Mouse (Mus musculus) heart, embryonic 11.5 days (tissue): ENCODE data around the gene Anp32b. TPM values are rescaled to one million over a fixed set of nuclear protein-coding genes. Genes with fewer than 3 reads are reported as not detected.
A peak's percentile ranks its signal among the peaks of the same experiment; 100 is the strongest.

Experiments used
- ATAC-seq: fragments of 200-750 bp; cut with Nextera tagmentation; replicated peaks from 2 replicates; pipeline ENCODE4 v1.8.0; 2017; ENCODE audit warnings: moderate library complexity; ENCODE audit not compliant: insufficient number of reproducible peaks, low FRiP score, low TSS enrichment
- H3K27ac ChIP-seq: fragments of 300-500 bp; sonication (generic); 2 replicates; pipeline ENCODE4 v1.5.1; 2014; ENCODE audit warnings: mild to moderate bottlenecking, low read depth, low read length
- H3K27me3 ChIP-seq: fragments of 300-500 bp; sonication (generic); 2 replicates; pipeline ENCODE4 v1.6.1; 2014; ENCODE audit warnings: mild to moderate bottlenecking, low read length, mixed read lengths; ENCODE audit not compliant: control insufficient read depth, insufficient read depth
- H3K36me3 ChIP-seq: fragments of 300-500 bp; sonication (generic); 2 replicates; pipeline ENCODE4 v1.6.1; 2014; ENCODE audit warnings: mild to moderate bottlenecking, low read length, moderate library complexity, mixed read lengths; ENCODE audit not compliant: control insufficient read depth, insufficient read depth
- H3K4me1 ChIP-seq: fragments of 300-500 bp; sonication (generic); 2 replicates; pipeline ENCODE4 v1.6.1; 2014; ENCODE audit warnings: low read length; ENCODE audit not compliant: control insufficient read depth, insufficient read depth
- H3K4me2 ChIP-seq: fragments of 300-500 bp; sonication (generic); 2 replicates; pipeline ENCODE4 v1.6.1; 2014; ENCODE audit warnings: mild to moderate bottlenecking, moderate library complexity
- H3K4me3 ChIP-seq: fragments of 300-500 bp; sonication (generic); 2 replicates; pipeline ENCODE4 v1.5.1; 2014; ENCODE audit warnings: low read depth, low read length
- H3K9ac ChIP-seq: fragments of 300-500 bp; sonication (generic); 2 replicates; pipeline ENCODE4 v1.6.1; 2014; ENCODE audit warnings: mild to moderate bottlenecking, low read depth, low read length, moderate library complexity
- H3K9me3 ChIP-seq: fragments of 300-500 bp; sonication (generic); replicated peaks from 2 replicates; pipeline ENCODE4 v1.6.1; 2016; ENCODE audit warnings: low read length; ENCODE audit not compliant: control insufficient read depth
- WGBS: fragments of 180-500 bp; shearing (Covaris S2); extraction: QIAGEN DNeasy Blood & Tissue Kit; methylation state at CpG from one replicate; pipeline ENCODE4 v1.1.7; 2014; ENCODE audit not compliant: insufficient replicate concordance; 5-methylcytosine and 5-hydroxymethylcytosine counted together
- polyA plus RNA-seq: library from polyadenylated mRNA; unstranded; fragments of >200 nt; fragmentation: Nextera tagmentation; extraction: Ambion mirVana; gene quantifications from 2 replicates; pipeline ENCODE4 v1.2.1, GENCODE M21; 2014

The Anp32b gene
- polyA plus RNA-seq, 1 experiment from 2014 or later = 243 TPM

DNA sequence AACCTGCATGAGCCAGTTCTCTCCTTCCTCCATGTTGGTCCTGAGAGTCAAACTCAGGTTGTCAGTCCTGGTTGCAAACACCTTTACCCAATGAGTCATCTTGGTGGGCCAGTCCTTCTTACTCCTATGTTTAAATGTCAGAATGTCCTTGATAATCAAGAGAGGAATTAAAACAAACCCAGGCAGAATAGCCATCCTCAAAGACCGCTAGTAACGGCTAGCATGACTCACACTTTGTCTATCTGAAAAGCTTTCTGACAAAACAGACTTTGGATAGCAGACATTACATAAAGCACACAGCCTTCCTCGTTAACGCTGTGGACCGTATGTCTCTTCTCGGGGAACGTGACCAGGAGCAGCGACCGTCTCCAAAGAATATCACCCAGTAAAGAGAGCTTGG lies 31.9 kb upstream of the Anp32b start:
- H3K27me3 ChIP-seq = no peaks in the 10 kb centered on the region
- no peaks in the 10 kb centered on the region for H3K9me3 ChIP-seq
- H3K9ac ChIP-seq = no peak overlapping the region
- no peaks in the 10 kb centered on the region for H3K4me1 ChIP-seq
- no peak for ATAC-seq
- no peak overlapping the region for H3K4me3 ChIP-seq
- no peak overlapping the region for H3K27ac ChIP-seq
- no peaks in the 10 kb centered on the region for H3K36me3 ChIP-seq
- WGBS = 74% methylated on average over 9 of the region's 9 CpGs
- H3K4me2 ChIP-seq = no peak overlapping the region

DNA sequence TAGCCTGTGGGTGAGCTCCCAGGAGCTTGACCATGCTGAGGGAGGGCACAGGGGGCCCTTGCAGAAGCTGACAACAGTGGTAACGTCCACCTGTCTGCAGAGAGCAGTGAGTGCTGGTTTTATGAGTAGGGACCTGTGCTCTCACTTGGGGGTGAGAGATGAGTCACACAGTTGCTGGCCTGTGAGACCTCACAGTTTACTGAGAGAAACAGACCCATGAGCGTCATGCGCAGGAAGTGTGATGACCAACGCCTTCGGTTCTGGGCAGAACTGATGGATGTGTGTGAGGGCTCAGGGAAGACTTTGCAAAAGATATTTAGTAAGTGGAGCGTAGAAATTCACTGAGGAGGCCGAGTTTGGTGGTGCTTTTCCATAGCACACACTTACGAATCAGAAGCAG lies 28.1 kb upstream of the Anp32b start:
- no peak for ATAC-seq
- Histone ChIP-seq H3K36me3 (no peaks in the 10 kb centered on the region), H3K9ac (no peak overlapping the region), H3K27me3 (no peaks in the 10 kb centered on the region), H3K4me3 (no peak overlapping the region), H3K9me3 (no peaks in the 10 kb centered on the region), H3K27ac (no peak overlapping the region), H3K4me2 (no peak overlapping the region), H3K4me1 (no peaks in the 10 kb centered on the region)
- 75% methylated on average over 8 of the region's 8 CpGs for WGBS

DNA sequence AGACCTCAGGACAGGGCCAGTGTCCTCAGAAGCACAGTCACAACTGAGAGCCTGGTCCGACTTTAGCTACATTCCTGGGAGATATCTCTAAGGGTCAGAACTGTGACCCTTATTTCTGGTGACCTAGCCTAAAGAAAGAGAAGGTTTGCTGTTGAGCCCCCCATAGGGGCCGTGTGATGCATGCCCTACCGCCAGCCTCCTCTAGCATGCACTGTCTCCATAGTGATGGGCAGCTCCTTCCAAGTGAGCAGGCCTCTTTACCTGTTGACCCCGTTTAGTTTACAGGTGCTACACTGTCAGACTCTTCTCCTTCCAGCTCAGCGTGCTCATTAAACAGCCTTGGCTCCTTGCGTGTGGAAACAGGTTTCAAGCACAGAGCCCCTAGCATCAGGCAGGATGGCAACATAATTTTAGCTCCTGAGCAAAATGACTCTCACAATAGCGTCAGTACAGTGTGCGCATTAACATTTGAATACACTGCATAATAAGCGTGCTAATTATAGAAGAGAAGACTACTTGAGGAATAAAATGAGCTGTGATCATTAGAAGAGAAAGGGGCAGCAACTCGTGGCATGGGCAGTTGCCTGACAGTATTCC lies 21.7 kb upstream of the Anp32b start:
- no peak for ATAC-seq

DNA sequence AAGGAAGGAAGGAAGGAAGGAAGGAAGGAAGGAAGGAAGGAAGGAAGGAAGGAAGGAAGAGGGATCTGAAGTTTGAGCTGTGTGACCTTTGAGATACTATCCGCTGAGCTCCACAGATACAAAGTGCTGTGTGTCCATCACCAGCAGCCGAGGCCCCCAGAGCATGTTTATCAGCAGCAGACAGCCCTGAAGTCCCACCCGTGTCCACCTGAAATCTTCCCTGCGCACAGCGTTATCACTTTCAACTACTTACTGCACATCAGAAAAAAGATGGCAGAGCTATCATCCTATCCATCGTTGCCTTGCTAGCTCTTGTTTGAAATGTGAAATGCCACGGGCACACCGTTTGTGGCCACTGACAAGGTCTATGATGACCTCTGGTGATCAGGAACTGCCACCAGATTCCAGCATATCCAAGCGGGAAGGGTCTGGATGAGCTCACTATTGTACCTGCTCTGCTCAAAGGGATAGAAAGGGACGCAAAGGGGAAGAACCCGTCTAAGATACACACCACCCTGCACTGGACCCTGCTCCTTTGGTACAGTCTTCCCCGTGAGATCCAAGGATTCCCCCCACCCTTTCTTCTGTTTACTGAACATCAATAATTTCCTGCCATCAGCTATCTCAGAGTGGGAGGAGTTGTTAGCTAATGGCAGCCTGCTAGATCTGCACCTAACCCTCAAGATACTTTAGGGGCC lies 18.2 kb upstream of the Anp32b start:
- WGBS = 63% methylated on average over 12 of the region's 12 CpGs
- no peaks in the 10 kb centered on the region for H3K36me3 ChIP-seq
- no peaks in the 10 kb centered on the region for H3K27me3 ChIP-seq
- peak overlapping the region; percentile 62; the same call in 1 of the 2 replicates for H3K27ac ChIP-seq
- H3K4me2 ChIP-seq = peak overlapping the region; percentile 12; the same call in 1 of the 2 replicates
- H3K9me3 ChIP-seq = no peaks in the 10 kb centered on the region
- no peak overlapping the region for H3K4me3 ChIP-seq
- peak; percentile 86 for ATAC-seq
- no peaks in the 10 kb centered on the region for H3K4me1 ChIP-seq
- H3K9ac ChIP-seq = no peak overlapping the region

More for the DNA sequence above, 21.7 kb upstream of the Anp32b start:
- 65% methylated on average over 10 of the region's 10 CpGs for WGBS
- no peak overlapping the region for H3K4me2 ChIP-seq
- no peak overlapping the region for H3K4me3 ChIP-seq
- H3K9me3 ChIP-seq = no peaks in the 10 kb centered on the region
- no peaks in the 10 kb centered on the region for H3K4me1 ChIP-seq
- H3K36me3 ChIP-seq = no peaks in the 10 kb centered on the region
- no peaks in the 10 kb centered on the region for H3K27me3 ChIP-seq
- no peak overlapping the region for H3K9ac ChIP-seq
- H3K27ac ChIP-seq = no peak overlapping the region

DNA sequence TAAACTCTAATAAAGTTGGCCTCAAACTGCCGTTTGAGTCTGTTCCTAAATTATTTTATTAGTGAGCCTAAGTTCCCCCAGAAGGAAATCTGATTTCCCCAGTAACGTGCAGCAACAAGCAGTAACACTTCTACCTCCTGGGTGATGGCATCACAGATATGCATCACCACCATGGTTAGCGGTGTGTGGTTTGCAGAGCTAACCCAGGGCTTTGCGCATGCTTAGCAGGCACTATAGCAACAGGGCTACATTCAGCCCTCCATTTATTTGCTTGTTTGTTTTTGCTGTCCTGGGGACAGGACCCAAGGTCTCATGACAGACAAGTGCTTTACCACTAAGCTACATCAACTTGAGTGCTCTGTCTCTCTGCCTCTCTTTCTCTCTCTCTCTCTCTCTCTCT lies 8.2 kb upstream of the Anp32b start:
- Histone ChIP-seq H3K36me3 (no peaks in the 10 kb centered on the region), H3K9ac (no peak overlapping the region), H3K9me3 (no peaks in the 10 kb centered on the region), H3K4me2 (no peak overlapping the region), H3K4me1 (no peaks in the 10 kb centered on the region), H3K27me3 (no peaks in the 10 kb centered on the region), H3K4me3 (no peak overlapping the region), H3K27ac (no peak overlapping the region)
- 73% methylated on average over 4 of the region's 4 CpGs for WGBS
- ATAC-seq = no peak

DNA sequence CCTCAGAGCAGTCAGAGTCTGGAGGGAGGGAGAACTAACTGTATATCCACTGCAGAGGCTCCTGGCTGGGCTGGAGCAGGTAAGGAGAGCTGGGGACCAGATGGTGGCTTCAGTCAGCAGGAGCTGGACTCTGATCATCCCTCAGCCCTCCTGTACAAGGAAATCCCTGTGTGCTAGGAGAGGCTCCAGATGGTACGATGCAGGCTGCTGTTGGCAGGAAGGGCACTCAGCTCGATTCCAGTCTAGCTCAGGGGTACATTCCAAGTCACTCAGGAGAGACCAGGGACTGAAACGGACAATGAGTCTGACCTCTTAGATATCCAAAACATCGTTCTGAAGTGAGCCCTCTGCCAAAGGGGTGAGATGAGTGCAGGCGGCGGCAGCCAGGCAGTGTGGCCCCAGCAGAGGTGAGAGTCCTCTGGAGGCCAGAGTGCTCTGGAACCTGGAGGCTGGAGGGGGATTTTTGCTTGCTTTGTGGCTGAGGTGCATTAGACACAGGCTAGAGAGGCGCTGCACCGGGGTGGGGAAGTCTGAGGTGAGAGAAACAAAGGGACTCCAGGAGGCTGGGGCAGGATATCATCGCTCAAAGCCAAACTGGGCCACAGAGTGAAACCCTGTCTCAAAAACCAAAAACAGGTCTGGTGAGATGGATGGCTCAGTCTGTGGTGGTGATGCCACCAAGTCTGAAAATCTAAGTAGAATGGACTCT lies 5.3 kb upstream of the Anp32b start:
- Histone ChIP-seq H3K27ac (no peak overlapping the region), H3K4me1 (peaks cover 8% of the 10 kb centered on the region; the same call in 1 of the 2 replicates), H3K27me3 (no peaks in the 10 kb centered on the region), H3K9me3 (no peaks in the 10 kb centered on the region), H3K4me2 (no peak overlapping the region), H3K9ac (no peak overlapping the region), H3K36me3 (no peaks in the 10 kb centered on the region), H3K4me3 (no peak overlapping the region)
- ATAC-seq = no peak
- WGBS = 47% methylated on average over 9 of the region's 9 CpGs

DNA sequence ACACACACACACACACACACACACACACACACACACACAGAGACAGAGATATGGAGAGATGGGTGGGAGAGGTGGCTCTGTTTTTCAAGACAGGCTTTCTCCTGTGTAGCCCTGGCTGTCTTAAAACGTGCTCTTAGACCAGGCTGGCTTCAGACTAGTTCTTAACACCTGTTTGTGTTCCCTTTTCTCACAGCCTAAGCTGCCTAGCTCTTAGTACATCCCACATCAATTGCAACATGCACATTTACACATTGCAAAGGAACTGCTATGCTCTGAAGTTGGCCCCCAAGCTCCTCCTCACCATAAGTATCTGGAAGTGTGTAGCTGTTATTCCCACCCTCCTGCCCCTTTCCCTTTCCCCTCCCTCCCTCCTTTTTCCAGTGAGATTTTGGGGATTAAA lies 3.2 kb upstream of the Anp32b start:
- Histone ChIP-seq H3K4me2 (no peak overlapping the region), H3K36me3 (no peaks in the 10 kb centered on the region), H3K9ac (no peak overlapping the region), H3K27ac (no peak overlapping the region), H3K4me3 (no peak overlapping the region), H3K9me3 (no peaks in the 10 kb centered on the region), H3K4me1 (peaks cover 8% of the 10 kb centered on the region; the same call in 1 of the 2 replicates), H3K27me3 (no peaks in the 10 kb centered on the region)
- no peak for ATAC-seq
- WGBS = 44% methylated on average over 1 of the region's 1 CpGs

DNA sequence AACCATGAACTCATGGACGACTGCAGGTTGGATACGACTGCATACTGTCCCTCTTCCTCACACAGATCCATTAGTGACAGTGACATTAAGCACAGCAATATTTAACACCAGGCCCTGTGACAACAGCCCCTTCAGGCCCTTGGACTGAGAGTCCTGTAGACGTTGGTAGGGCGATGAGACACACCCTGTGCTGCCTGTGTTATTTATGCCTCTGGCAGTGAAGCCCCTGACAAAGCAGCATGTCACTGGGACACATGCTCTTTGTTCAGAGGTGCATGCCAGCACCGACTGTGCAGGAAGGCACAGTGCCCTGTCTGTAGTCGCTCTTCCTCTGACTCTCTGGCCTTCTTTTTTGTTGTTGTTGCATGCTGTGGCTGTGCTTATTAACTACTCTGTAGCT lies 1.8 kb upstream of the Anp32b start:
- no peak overlapping the region for H3K4me3 ChIP-seq
- ATAC-seq = no peak
- H3K4me1 ChIP-seq = peaks cover 20% of the 10 kb centered on the region
- no peak overlapping the region for H3K9ac ChIP-seq
- no peak overlapping the region for H3K27ac ChIP-seq
- WGBS = 36% methylated on average over 6 of the region's 6 CpGs
- no peaks in the 10 kb centered on the region for H3K36me3 ChIP-seq
- no peaks in the 10 kb centered on the region for H3K27me3 ChIP-seq
- H3K9me3 ChIP-seq = no peaks in the 10 kb centered on the region
- no peak overlapping the region for H3K4me2 ChIP-seq
